Mouse (Mus musculus) MEL (cell line): ENCODE data around the gene Ntan1. TPM values are rescaled to one million over a fixed set of nuclear protein-coding genes. Genes with fewer than 3 reads are reported as not detected.
A peak's percentile ranks its signal among the peaks of the same experiment; 100 is the strongest.

Experiments used
- DNase-seq: peaks from one replicate; pipeline ENCODE4 v3.0.0; 2011; ENCODE audit warnings: low read depth, low spot score
- H3K27ac ChIP-seq: 2 replicates; pipeline ENCODE4 v1.5.1; 2012; ENCODE audit warnings: low read depth, mild to moderate bottlenecking, control low read depth, low read length, moderate library complexity; ENCODE audit not compliant: control insufficient read depth
- H3K27me3 ChIP-seq, 2 experiments: fragments of 150-350 bp in 1 of 2; sonication (generic) in 1 of 2; 2 replicates each; pipeline ENCODE4 v1.6.1; 2012; ENCODE audit warnings: low read length in 2 of 2, mild to moderate bottlenecking in 2 of 2, improper control_type of control experiment in 1 of 2, moderate library complexity in 1 of 2; ENCODE audit not compliant: insufficient read depth in 2 of 2, control insufficient read depth in 1 of 2
- H3K36me3 ChIP-seq, 2 experiments: 2 replicates each; pipeline ENCODE4 v1.6.1; 2012 to 2014; ENCODE audit warnings: low read length in 2 of 2, improper control_type of control experiment in 1 of 2, inconsistent platforms in 1 of 2, mild to moderate bottlenecking in 1 of 2; ENCODE audit not compliant: insufficient read depth in 2 of 2, control insufficient read depth in 1 of 2
- H3K4me1 ChIP-seq, 2 experiments: fragments of 150-350 bp in 1 of 2; sonication (generic) in 1 of 2; 2 replicates each; pipeline ENCODE4 v1.6.1; 2012; ENCODE audit warnings: low read length in 2 of 2, improper control_type of control experiment in 1 of 2, mild to moderate bottlenecking in 1 of 2; ENCODE audit not compliant: insufficient read depth in 2 of 2, control insufficient read depth in 1 of 2
- H3K4me3 ChIP-seq, 2 experiments: fragments of 150-350 bp in 1 of 2; sonication (generic) in 1 of 2; 2 replicates each; pipeline ENCODE4 v1.5.1; 2012; ENCODE audit warnings: low read depth in 2 of 2, low read length in 2 of 2, mild to moderate bottlenecking in 2 of 2, moderate library complexity in 2 of 2, control low read depth in 1 of 2, improper control_type of control experiment in 1 of 2; ENCODE audit not compliant: control insufficient read depth in 1 of 2, insufficient read depth in 1 of 2
- H3K79me2 ChIP-seq: 2 replicates; pipeline ENCODE4 v1.6.1; 2012; ENCODE audit warnings: mild to moderate bottlenecking, low read length, moderate library complexity; ENCODE audit not compliant: control insufficient read depth, poor library complexity, insufficient read depth
- H3K9ac ChIP-seq: 2 replicates; pipeline ENCODE4 v1.6.1; 2012; ENCODE audit warnings: low read depth, mild to moderate bottlenecking, control low read depth, low read length, moderate library complexity; ENCODE audit not compliant: control insufficient read depth, poor library complexity, severe bottlenecking
- H3K9me3 ChIP-seq: fragments of 150-350 bp; sonication (generic); replicated peaks from 2 replicates; pipeline ENCODE4 v1.6.1; 2012; ENCODE audit warnings: mild to moderate bottlenecking, low read length, improper control_type of control experiment, moderate library complexity; ENCODE audit not compliant: insufficient read depth
- BHLHE40 ChIP-seq: IDR thresholded peaks from 2 replicates; pipeline ENCODE4 v1.6.1; 2012; ENCODE audit warnings: low read depth, mild to moderate bottlenecking, inconsistent platforms, low read length, improper control_type of control experiment, borderline replicate concordance
- CHD1 ChIP-seq: IDR thresholded peaks from 2 replicates; pipeline ENCODE4 v1.6.1; 2012; ENCODE audit warnings: low read depth, mild to moderate bottlenecking, inconsistent platforms, low read length, improper control_type of control experiment
- CTCF ChIP-seq, 3 experiments: IDR thresholded peaks in 2 of 3; conservative IDR thresholded peaks in 1 of 3; 2 replicates each; pipeline ENCODE4 v1.5.1; 2011 to 2012; ENCODE audit warnings: low read length in 3 of 3, low read depth in 2 of 3, mild to moderate bottlenecking in 2 of 3, improper control_type of control experiment in 1 of 3, inconsistent platforms in 1 of 3, mixed read lengths in 1 of 3, moderate library complexity in 1 of 3; ENCODE audit not compliant: control insufficient read depth in 1 of 3, insufficient read depth in 1 of 3, poor library complexity in 1 of 3, severe bottlenecking in 1 of 3
- EP300 ChIP-seq, 2 experiments: IDR thresholded peaks; 2 replicates each; pipeline ENCODE4 v1.6.1; 2011; ENCODE audit warnings: improper control_type of control experiment in 2 of 2, low read length in 2 of 2, low read depth in 1 of 2, mild to moderate bottlenecking in 1 of 2
- ETS1 ChIP-seq: IDR thresholded peaks from 2 replicates; pipeline ENCODE4 v1.6.1; 2012; ENCODE audit warnings: low read depth, mild to moderate bottlenecking, inconsistent platforms, low read length, improper control_type of control experiment, moderate library complexity
- GATA1 ChIP-seq: IDR thresholded peaks from 2 replicates; pipeline ENCODE4 v1.6.1; 2011; ENCODE audit warnings: low read depth, low read length, improper control_type of control experiment
- JUND ChIP-seq: IDR thresholded peaks from 2 replicates; pipeline ENCODE4 v1.6.1; 2011; ENCODE audit warnings: low read depth, mild to moderate bottlenecking, improper control_type of control experiment, low read length
- MAX ChIP-seq: IDR thresholded peaks from 2 replicates; pipeline ENCODE4 v1.6.1; 2011; ENCODE audit warnings: low read length, improper control_type of control experiment
- MAZ ChIP-seq: IDR thresholded peaks from 2 replicates; pipeline ENCODE4 v1.6.1; 2012; ENCODE audit warnings: low read depth, mild to moderate bottlenecking, inconsistent platforms, low read length, improper control_type of control experiment
- MYB ChIP-seq: IDR thresholded peaks from 2 replicates; pipeline ENCODE4 v1.6.1; 2011; ENCODE audit warnings: mild to moderate bottlenecking, low read depth, low read length, improper control_type of control experiment
- NELFE ChIP-seq: IDR thresholded peaks from 2 replicates; pipeline ENCODE4 v1.6.1; 2011; ENCODE audit warnings: low read depth, low read length, improper control_type of control experiment
- POLR2AphosphoS2 ChIP-seq: IDR thresholded peaks from 2 replicates; pipeline ENCODE4 v1.6.1; 2011; ENCODE audit warnings: low read length, improper control_type of control experiment
- POLR2AphosphoS5 ChIP-seq: IDR thresholded peaks from 2 replicates; pipeline ENCODE4 v1.6.1; 2012; ENCODE audit warnings: low read depth, borderline replicate concordance, mild to moderate bottlenecking, inconsistent platforms, low read length, moderate library complexity, mixed read lengths
- RAD21 ChIP-seq: IDR thresholded peaks from 2 replicates; pipeline ENCODE4 v1.6.1; 2011; ENCODE audit warnings: mild to moderate bottlenecking, low read depth, low read length, improper control_type of control experiment
- RCOR1 ChIP-seq: IDR thresholded peaks from 2 replicates; pipeline ENCODE4 v1.6.1; 2012; ENCODE audit warnings: low read depth, mild to moderate bottlenecking, inconsistent platforms, low read length, improper control_type of control experiment
- SMC3 ChIP-seq: IDR thresholded peaks from 2 replicates; pipeline ENCODE4 v1.6.1; 2011; ENCODE audit warnings: low read depth, low read length, improper control_type of control experiment
- TBP ChIP-seq: IDR thresholded peaks from 2 replicates; pipeline ENCODE4 v1.8.0; 2011; ENCODE audit warnings: low read depth, low read length, improper control_type of control experiment
- TCF12 ChIP-seq: IDR thresholded peaks from 2 replicates; pipeline ENCODE4 v1.6.1; 2014; ENCODE audit warnings: low read depth, mild to moderate bottlenecking, inconsistent platforms, low read length, improper control_type of control experiment, moderate library complexity
- USF1 ChIP-seq: IDR thresholded peaks from 2 replicates; pipeline ENCODE4 v1.6.1; 2014; ENCODE audit warnings: low read depth, mild to moderate bottlenecking, inconsistent platforms, low read length, improper control_type of control experiment, moderate library complexity
- USF2 ChIP-seq, 2 experiments: IDR thresholded peaks; 2 replicates each; pipeline ENCODE4 v1.6.1; 2011 to 2012; ENCODE audit warnings: improper control_type of control experiment in 2 of 2, low read length in 2 of 2, borderline replicate concordance in 1 of 2, inconsistent platforms in 1 of 2, low read depth in 1 of 2, mild to moderate bottlenecking in 1 of 2; ENCODE audit not compliant: insufficient read depth in 1 of 2
- ZKSCAN1 ChIP-seq: IDR thresholded peaks from 2 replicates; pipeline ENCODE4 v1.6.1; 2012; ENCODE audit warnings: low read depth, mild to moderate bottlenecking, inconsistent platforms, low read length, improper control_type of control experiment, moderate library complexity
- polyA plus RNA-seq, 2 experiments: library from polyadenylated mRNA; stranded (reverse) in 1 of 2; unstranded in 1 of 2; fragments of >175 nt in 1 of 2; fragments of >200 nt in 1 of 2; gene quantifications; 2 replicates each; pipeline versions ENCODE4 v1.2.1 to v1.2.4; 2012; ENCODE audit warnings: low replicate concordance in 2 of 2, low read depth in 1 of 2; ENCODE audit not compliant: insufficient read length in 2 of 2, insufficient read depth in 1 of 2, missing spikeins in 1 of 2
- total RNA-seq: library from RNA; depleted of rRNA; stranded (reverse); fragments of 300-350 nt; gene quantifications from 2 replicates; pipeline ENCODE4 v1.2.3, GENCODE M21; 2012

Gene Ntan1
- total and polyA plus RNA-seq, 3 experiments: 40.4 to 57.4 TPM; not detected in 1

- Histone ChIP-seq H3K36me3 (peaks cover 0 to 7% of the 10 kb centered on the region in 2 experiments; a peak in 1 of 4 replicates), H3K27me3 (no peaks in the 10 kb centered on the region), H3K4me3 (no peak overlapping the region), H3K27ac (no peak overlapping the region), H3K79me2 (peaks cover 5% of the 10 kb centered on the region), H3K9ac (no peak overlapping the region), H3K4me1 (no peaks in the 10 kb centered on the region; a peak in 1 of 4 replicates), H3K9me3 (no peaks in the 10 kb centered on the region)
- DNase-seq: no peak
- TF ChIP-seq NELFE (no peak), EP300 (IDR thresholded peaks at IDR 0.05; ENCODE audit: low read depth in 1 of 2, low read length in 2 of 2) (no peak), POLR2AphosphoS5 (no peak), JUND (no peak), CTCF (IDR thresholded peaks at IDR 0.05 in 2 of 3, conservative IDR thresholded peaks at IDR 0.05 in 1 of 3; ENCODE audit: control insufficient read depth in 1 of 3, insufficient read depth in 1 of 3, low read depth in 2 of 3, low read length in 3 of 3, poor library complexity in 1 of 3, severe bottlenecking in 1 of 3) (peak in 2 of 3 experiments; percentile 32; a peak in 3 of 6 replicates), MYB (no peak), RAD21 (peak; percentile 32), SMC3 (peak; percentile 31; the same call in 1 of the 2 replicates)
These were observed 2.1 kb downstream of the Ntan1 start for GRCm38 (mm10) chr16:13820771-13821170.

GRCm38 (mm10) chr16:13825781-13826490 is 7.3 kb downstream of the Ntan1 start:
- H3K36me3 ChIP-seq: peaks cover 4 to 5% of the 10 kb centered on the region in 2 experiments; a peak in 3 of 4 replicates
- H3K27ac ChIP-seq: no peak overlapping the region
- peaks cover 2% of the 10 kb centered on the region; the same call in 1 of the 2 replicates for H3K79me2 ChIP-seq
- H3K9me3 ChIP-seq: no peaks in the 10 kb centered on the region
- no peak overlapping the region for H3K9ac ChIP-seq
- H3K27me3 ChIP-seq: no peaks in the 10 kb centered on the region
- TF ChIP-seq GATA1: no peak
- TF ChIP-seq RCOR1: no peak
- TF ChIP-seq CHD1: no peak
- TF ChIP-seq JUND: no peak
- TF ChIP-seq MAZ: no peak
- DNase-seq: no peak
- no peak overlapping the region for H3K4me3 ChIP-seq
- no peaks in the 10 kb centered on the region; a peak in 1 of 4 replicates for H3K4me1 ChIP-seq

- no peak overlapping the region for H3K27ac ChIP-seq
- no peak for DNase-seq
- no peaks in the 10 kb centered on the region; a peak in 1 of 4 replicates for H3K4me1 ChIP-seq
- peaks cover 2% of the 10 kb centered on the region; the same call in 1 of the 2 replicates for H3K79me2 ChIP-seq
- TF ChIP-seq JUND (no peak), BHLHE40 (no peak), USF2 (IDR thresholded peaks at IDR 0.05; ENCODE audit: borderline replicate concordance in 1 of 2, insufficient read depth in 1 of 2, low read depth in 1 of 2, low read length in 2 of 2) (no peak), POLR2AphosphoS2 (no peak), RCOR1 (no peak), EP300 (IDR thresholded peaks at IDR 0.05; ENCODE audit: low read depth in 1 of 2, low read length in 2 of 2) (no peak), ZKSCAN1 (no peak), MAX (no peak), TCF12 (no peak), NELFE (no peak), CHD1 (no peak), TBP (no peak), ETS1 (no peak), USF1 (no peak)
- TF ChIP-seq, all 39 proteins: peak for 0
- Histone ChIP-seq H3K4me3 (no peak overlapping the region), H3K9ac (no peak overlapping the region), H3K36me3 (peaks cover 4 to 5% of the 10 kb centered on the region in 2 experiments; a peak in 3 of 4 replicates), H3K9me3 (no peaks in the 10 kb centered on the region), H3K27me3 (no peaks in the 10 kb centered on the region)
These were observed 7.9 kb downstream of the Ntan1 start for GRCm38 (mm10) chr16:13826511-13826910.
